Mouse (Mus musculus): ENCODE results near the gene Sgsm1. TPM values are rescaled to one million over a fixed set of nuclear protein-coding genes. Genes with fewer than 3 reads are reported as not detected.

Sgsm1 gene
- polyA plus RNA-seq, 1 experiment from 2014 or later: 0.57 TPM

GRCm38 (mm10) chr5:113216328-113216960 lies 94.1 kb downstream of the Sgsm1 start:
- H3K4me2 ChIP-seq (ENCODE audit: low read length): no peak overlapping the region
- no peak overlapping the region for H3K4me3 ChIP-seq (ENCODE audit: control insufficient read depth in 1 of 2, insufficient read depth in 1 of 2, low read depth in 1 of 2, low read length in 2 of 2)
- H3K4me1 ChIP-seq (ENCODE audit: control insufficient read depth in 2 of 2, insufficient read depth in 2 of 2, low read length in 2 of 2): peaks cover 0 to 3% of the 10 kb centered on the region in 2 experiments; a peak in 2 of 4 replicates
- H3K27ac ChIP-seq (replicated peaks in 1 of 2; ENCODE audit: control insufficient read depth in 1 of 2, insufficient read depth in 1 of 2, low read depth in 2 of 2, low read length in 2 of 2): no peak overlapping the region
- WGBS: 65% methylated on average over 14 of the region's 14 CpGs
- peaks cover 3% of the 10 kb centered on the region; the same call in 1 of the 2 replicates for H3K9me3 ChIP-seq (ENCODE audit: control insufficient read depth, low read length)
- no peaks in the 10 kb centered on the region for H3K36me3 ChIP-seq (ENCODE audit: control insufficient read depth, insufficient read depth, low read length)
- H3K27me3 ChIP-seq (ENCODE audit: control insufficient read depth, insufficient read depth, low read length): peaks cover 9% of the 10 kb centered on the region
- no peak for ATAC-seq (ENCODE audit: insufficient number of reproducible peaks, insufficient read depth, low FRiP score, low read depth)
- no peak overlapping the region for H3K9ac ChIP-seq (ENCODE audit: low read length)

GRCm38 (mm10) chr5:113215610-113216011 lies 95.0 kb downstream of the Sgsm1 start:
- 62% methylated on average over 9 of the region's 9 CpGs for WGBS
- Histone ChIP-seq H3K9me3 (ENCODE audit: control insufficient read depth, low read length) (no peaks in the 10 kb centered on the region), H3K4me1 (ENCODE audit: control insufficient read depth in 2 of 2, insufficient read depth in 2 of 2, low read length in 2 of 2) (peaks cover 2 to 3% of the 10 kb centered on the region in 2 experiments; a peak in 3 of 4 replicates), H3K9ac (ENCODE audit: low read length) (no peak overlapping the region), H3K4me3 (ENCODE audit: control insufficient read depth in 1 of 2, insufficient read depth in 1 of 2, low read depth in 1 of 2, low read length in 2 of 2) (no peak overlapping the region), H3K4me2 (ENCODE audit: low read length) (no peak overlapping the region), H3K27me3 (ENCODE audit: control insufficient read depth, insufficient read depth, low read length) (peaks cover 9% of the 10 kb centered on the region), H3K27ac (replicated peaks in 1 of 2; ENCODE audit: control insufficient read depth in 1 of 2, insufficient read depth in 1 of 2, low read depth in 2 of 2, low read length in 2 of 2) (no peak overlapping the region), H3K36me3 (ENCODE audit: control insufficient read depth, insufficient read depth, low read length) (no peaks in the 10 kb centered on the region)
- no peak for ATAC-seq (ENCODE audit: insufficient number of reproducible peaks, insufficient read depth, low FRiP score, low read depth)

- no peak overlapping the region for H3K9ac ChIP-seq (ENCODE audit: low read length)
- no peak overlapping the region for H3K4me3 ChIP-seq (ENCODE audit: control insufficient read depth in 1 of 2, insufficient read depth in 1 of 2, low read depth in 1 of 2, low read length in 2 of 2)
- peaks cover 9 to 10% of the 10 kb centered on the region in 2 experiments; a peak in 3 of 4 replicates for H3K4me1 ChIP-seq (ENCODE audit: control insufficient read depth in 2 of 2, insufficient read depth in 2 of 2, low read length in 2 of 2)
- H3K27me3 ChIP-seq (ENCODE audit: control insufficient read depth, insufficient read depth, low read length): no peaks in the 10 kb centered on the region; the same call in 1 of the 2 replicates
- WGBS: 47% methylated on average over 11 of the region's 11 CpGs
- H3K27ac ChIP-seq (replicated peaks in 1 of 2; ENCODE audit: control insufficient read depth in 1 of 2, insufficient read depth in 1 of 2, low read depth in 2 of 2, low read length in 2 of 2): no peak overlapping the region
- H3K4me2 ChIP-seq (ENCODE audit: low read length): no peak overlapping the region
- no peaks in the 10 kb centered on the region for H3K9me3 ChIP-seq (ENCODE audit: control insufficient read depth, low read length)
- ATAC-seq (ENCODE audit: insufficient number of reproducible peaks, insufficient read depth, low FRiP score, low read depth): no peak
- H3K36me3 ChIP-seq (ENCODE audit: control insufficient read depth, insufficient read depth, low read length): no peaks in the 10 kb centered on the region
Observed at GRCm38 (mm10) chr5:113214455-113214854, 96.1 kb downstream of the Sgsm1 start.

DNA sequence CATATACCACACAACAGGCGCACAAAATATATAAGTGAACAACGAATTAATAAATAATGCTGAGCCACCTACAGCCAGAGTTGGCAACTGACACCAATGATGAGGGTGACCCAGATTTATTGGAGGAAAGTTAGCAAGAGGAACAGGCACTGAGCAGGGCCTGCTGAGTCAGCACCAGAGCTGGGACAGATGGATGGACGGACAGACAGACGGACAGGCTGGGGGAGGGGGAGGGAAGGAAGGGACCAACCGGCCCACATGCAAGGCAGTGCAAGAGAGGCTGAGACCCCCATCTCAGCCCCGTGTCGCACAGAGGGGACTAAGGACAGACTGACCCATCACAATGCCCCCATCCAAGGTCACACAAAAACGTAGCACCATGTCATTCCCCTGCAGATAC lies 96.5 kb downstream of the Sgsm1 start:
- no peak for ATAC-seq (ENCODE audit: insufficient number of reproducible peaks, insufficient read depth, low FRiP score, low read depth)
- WGBS: 80% methylated on average over 8 of the region's 8 CpGs
- Histone ChIP-seq H3K27me3 (ENCODE audit: control insufficient read depth, insufficient read depth, low read length) (no peaks in the 10 kb centered on the region; the same call in 1 of the 2 replicates), H3K27ac (replicated peaks in 1 of 2; ENCODE audit: control insufficient read depth in 1 of 2, insufficient read depth in 1 of 2, low read depth in 2 of 2, low read length in 2 of 2) (no peak overlapping the region), H3K4me3 (ENCODE audit: control insufficient read depth in 1 of 2, insufficient read depth in 1 of 2, low read depth in 1 of 2, low read length in 2 of 2) (no peak overlapping the region), H3K4me1 (ENCODE audit: control insufficient read depth in 2 of 2, insufficient read depth in 2 of 2, low read length in 2 of 2) (peaks cover 12 to 13% of the 10 kb centered on the region in 2 experiments; a peak in 3 of 4 replicates), H3K9me3 (ENCODE audit: control insufficient read depth, low read length) (no peaks in the 10 kb centered on the region), H3K9ac (ENCODE audit: low read length) (no peak overlapping the region), H3K4me2 (ENCODE audit: low read length) (no peak overlapping the region), H3K36me3 (ENCODE audit: control insufficient read depth, insufficient read depth, low read length) (no peaks in the 10 kb centered on the region)

DNA sequence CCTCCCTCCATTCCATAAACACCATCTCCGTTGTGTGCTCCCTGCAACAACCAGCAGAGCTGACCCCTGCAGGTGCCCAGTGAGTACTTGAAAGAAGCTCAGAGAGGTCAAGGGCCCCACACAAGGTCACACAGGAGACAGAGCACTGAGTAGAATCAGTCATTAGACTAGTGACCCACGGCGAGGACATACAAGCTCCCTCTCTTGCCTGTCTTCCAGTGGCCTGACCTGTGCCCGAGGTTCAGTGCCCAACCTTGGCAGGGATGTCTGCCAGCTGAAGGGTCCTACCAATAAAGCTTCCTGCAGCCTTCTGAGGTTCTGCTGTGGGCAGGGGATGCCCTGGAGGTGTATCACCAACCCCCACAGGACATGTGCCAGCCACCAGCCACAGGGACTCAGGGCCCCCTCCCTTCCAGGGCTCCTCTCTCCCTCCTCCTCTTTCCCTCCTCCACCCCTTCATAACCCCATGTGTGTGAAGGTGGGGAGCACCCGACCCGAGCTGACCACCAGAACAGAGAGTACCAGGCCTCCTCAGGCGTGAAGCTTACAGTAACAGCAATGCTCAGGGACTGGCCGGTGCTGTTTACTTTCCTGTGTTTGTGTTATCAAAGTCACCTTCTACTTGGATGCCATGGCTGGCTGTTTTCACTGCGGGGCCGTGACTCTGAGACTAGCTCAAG lies 98.3 kb downstream of the Sgsm1 start:
- no peak for ATAC-seq (ENCODE audit: insufficient number of reproducible peaks, insufficient read depth, low FRiP score, low read depth)
- Histone ChIP-seq H3K4me1 (ENCODE audit: control insufficient read depth in 2 of 2, insufficient read depth in 2 of 2, low read length in 2 of 2) (peaks cover 14 to 25% of the 10 kb centered on the region in 2 experiments; a peak in 3 of 4 replicates), H3K4me3 (ENCODE audit: control insufficient read depth in 1 of 2, insufficient read depth in 1 of 2, low read depth in 1 of 2, low read length in 2 of 2) (no peak overlapping the region), H3K27me3 (ENCODE audit: control insufficient read depth, insufficient read depth, low read length) (no peaks in the 10 kb centered on the region), H3K27ac (replicated peaks in 1 of 2; ENCODE audit: control insufficient read depth in 1 of 2, insufficient read depth in 1 of 2, low read depth in 2 of 2, low read length in 2 of 2) (no peak overlapping the region), H3K4me2 (ENCODE audit: low read length) (no peak overlapping the region), H3K9me3 (ENCODE audit: control insufficient read depth, low read length) (no peaks in the 10 kb centered on the region), H3K36me3 (ENCODE audit: control insufficient read depth, insufficient read depth, low read length) (no peaks in the 10 kb centered on the region), H3K9ac (ENCODE audit: low read length) (no peak overlapping the region)
- WGBS: 64% methylated on average over 10 of the region's 10 CpGs

GRCm38 (mm10) chr5:113210314-113210713 lies 100.3 kb downstream of the Sgsm1 start:
- Histone ChIP-seq H3K27me3 (ENCODE audit: control insufficient read depth, insufficient read depth, low read length) (no peaks in the 10 kb centered on the region), H3K4me2 (ENCODE audit: low read length) (no peak overlapping the region), H3K9me3 (ENCODE audit: control insufficient read depth, low read length) (no peaks in the 10 kb centered on the region), H3K36me3 (ENCODE audit: control insufficient read depth, insufficient read depth, low read length) (no peaks in the 10 kb centered on the region), H3K4me3 (ENCODE audit: control insufficient read depth in 1 of 2, insufficient read depth in 1 of 2, low read depth in 1 of 2, low read length in 2 of 2) (no peak overlapping the region), H3K4me1 (ENCODE audit: control insufficient read depth in 2 of 2, insufficient read depth in 2 of 2, low read length in 2 of 2) (peaks cover 19 to 31% of the 10 kb centered on the region in 2 experiments), H3K27ac (replicated peaks in 1 of 2; ENCODE audit: control insufficient read depth in 1 of 2, insufficient read depth in 1 of 2, low read depth in 2 of 2, low read length in 2 of 2) (peak overlapping the region; percentile 78 to 90), H3K9ac (ENCODE audit: low read length) (no peak overlapping the region)
- no peak for ATAC-seq (ENCODE audit: insufficient number of reproducible peaks, insufficient read depth, low FRiP score, low read depth)
- 77% methylated on average over 6 of the region's 6 CpGs for WGBS

DNA sequence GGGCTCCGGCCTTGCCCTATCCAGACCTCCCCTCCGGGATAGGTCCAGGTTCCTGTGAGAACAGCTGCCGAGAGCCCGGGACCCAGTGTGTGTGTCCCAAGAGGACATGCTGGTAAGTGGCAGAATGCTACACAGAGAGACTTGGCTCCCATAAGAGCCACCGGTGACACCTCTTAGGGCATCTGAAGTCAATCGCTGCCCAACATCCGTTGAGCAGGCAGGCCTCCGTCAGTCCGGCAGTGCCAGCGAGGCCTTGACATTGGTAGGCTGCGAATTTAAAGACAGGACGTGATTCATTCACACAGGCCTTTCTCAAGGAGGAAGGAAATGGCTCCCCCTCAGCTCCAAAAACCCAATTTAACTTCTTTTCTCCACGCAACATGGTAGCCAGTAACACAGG lies 100.7 kb downstream of the Sgsm1 start:
- H3K9ac ChIP-seq (ENCODE audit: low read length): 0 out of 2 replicates have a peak overlapping the region, but pooled peaks have one; percentile 16
- no peaks in the 10 kb centered on the region for H3K36me3 ChIP-seq (ENCODE audit: control insufficient read depth, insufficient read depth, low read length)
- no peak for ATAC-seq (ENCODE audit: insufficient number of reproducible peaks, insufficient read depth, low FRiP score, low read depth)
- H3K9me3 ChIP-seq (ENCODE audit: control insufficient read depth, low read length): no peaks in the 10 kb centered on the region
- no peak overlapping the region for H3K4me3 ChIP-seq (ENCODE audit: control insufficient read depth in 1 of 2, insufficient read depth in 1 of 2, low read depth in 1 of 2, low read length in 2 of 2)
- peaks cover 19 to 31% of the 10 kb centered on the region in 2 experiments for H3K4me1 ChIP-seq (ENCODE audit: control insufficient read depth in 2 of 2, insufficient read depth in 2 of 2, low read length in 2 of 2)
- no peaks in the 10 kb centered on the region for H3K27me3 ChIP-seq (ENCODE audit: control insufficient read depth, insufficient read depth, low read length)
- H3K27ac ChIP-seq (replicated peaks in 1 of 2; ENCODE audit: control insufficient read depth in 1 of 2, insufficient read depth in 1 of 2, low read depth in 2 of 2, low read length in 2 of 2): peak overlapping the region; percentile 89 to 90
- H3K4me2 ChIP-seq (ENCODE audit: low read length): no peak overlapping the region
- WGBS: 75% methylated on average over 13 of the region's 13 CpGs
